Mouse (Mus musculus): ENCODE measurements at regions not wholly inside any gene's neighbourhood (a gene's known extent, or its start where the extent isn't known, plus 50 kb on each side); places are given as distances from the start of the nearest gene placed in this dataset.

- Histone ChIP-seq H3K27ac (replicated peaks; ENCODE audit: low read depth, low read length) (no peak overlapping the region), H3K4me3 (ENCODE audit: insufficient read depth, low read depth, low read length) (no peak overlapping the region), H3K4me1 (ENCODE audit: control insufficient read depth, insufficient read depth, insufficient read length, low read length) (peaks cover 23% of the 10 kb centered on the region)
These were observed 139.8 kb upstream of the Tbl1xr1 start for GRCm38 (mm10) chr3:21936616-21937015.

- Histone ChIP-seq H3K4me3 (ENCODE audit: insufficient read depth, low read depth, low read length) (no peak overlapping the region), H3K27ac (replicated peaks; ENCODE audit: low read depth, low read length) (peak overlapping the region; percentile 21; the same call in 1 of the 2 replicates), H3K4me1 (ENCODE audit: control insufficient read depth, insufficient read depth, insufficient read length, low read length) (peaks cover 23% of the 10 kb centered on the region)
These were observed 139.0 kb upstream of the Tbl1xr1 start for GRCm38 (mm10) chr3:21937281-21938035.

GRCm38 (mm10) chr3:21938071-21938848 is 138.2 kb upstream of the Tbl1xr1 start:
- peaks cover 23% of the 10 kb centered on the region for H3K4me1 ChIP-seq (ENCODE audit: control insufficient read depth, insufficient read depth, insufficient read length, low read length)
- no peak overlapping the region for H3K4me3 ChIP-seq (ENCODE audit: insufficient read depth, low read depth, low read length)
- peak overlapping the region; percentile 21; the same call in 1 of the 2 replicates for H3K27ac ChIP-seq (replicated peaks; ENCODE audit: low read depth, low read length)

- Histone ChIP-seq H3K27ac (replicated peaks; ENCODE audit: low read depth, low read length) (no peak overlapping the region), H3K4me3 (ENCODE audit: insufficient read depth, low read depth, low read length) (no peak overlapping the region), H3K4me1 (ENCODE audit: control insufficient read depth, insufficient read depth, insufficient read length, low read length) (peaks cover 23% of the 10 kb centered on the region)
These were observed 136.7 kb upstream of the Tbl1xr1 start for GRCm38 (mm10) chr3:21939738-21940137.

GRCm38 (mm10) chr3:21941596-21941995 is 134.9 kb upstream of the Tbl1xr1 start:
- Histone ChIP-seq H3K4me3 (ENCODE audit: insufficient read depth, low read depth, low read length) (no peak overlapping the region), H3K27ac (replicated peaks; ENCODE audit: low read depth, low read length) (no peak overlapping the region), H3K4me1 (ENCODE audit: control insufficient read depth, insufficient read depth, insufficient read length, low read length) (peaks cover 18% of the 10 kb centered on the region)

- no peak overlapping the region for H3K27ac ChIP-seq (replicated peaks; ENCODE audit: low read depth, low read length)
- H3K4me1 ChIP-seq (ENCODE audit: control insufficient read depth, insufficient read depth, insufficient read length, low read length), result peaks cover 7% of the 10 kb centered on the region; the same call in 1 of the 2 replicates
- no peak overlapping the region for H3K4me3 ChIP-seq (ENCODE audit: insufficient read depth, low read depth, low read length)
These were observed 133.5 kb upstream of the Tbl1xr1 start for GRCm38 (mm10) chr3:21942912-21943311.

- Histone ChIP-seq H3K4me3 (ENCODE audit: insufficient read depth, low read depth, low read length) (no peak overlapping the region), H3K4me1 (ENCODE audit: control insufficient read depth, insufficient read depth, insufficient read length, low read length) (peaks cover 9% of the 10 kb centered on the region), H3K27ac (replicated peaks; ENCODE audit: low read depth, low read length) (no peak overlapping the region)
These were observed 130.7 kb upstream of the Tbl1xr1 start for GRCm38 (mm10) chr3:21945775-21946174.

- H3K4me1 ChIP-seq (ENCODE audit: control insufficient read depth, insufficient read depth, insufficient read length, low read length), result peaks cover 10% of the 10 kb centered on the region
- no peak overlapping the region for H3K4me3 ChIP-seq (ENCODE audit: insufficient read depth, low read depth, low read length)
- no peak overlapping the region for H3K27ac ChIP-seq (replicated peaks; ENCODE audit: low read depth, low read length)
These were observed 129.0 kb upstream of the Tbl1xr1 start for GRCm38 (mm10) chr3:21947320-21948073.

- no peak overlapping the region for H3K27ac ChIP-seq (replicated peaks; ENCODE audit: low read depth, low read length)
- H3K4me3 ChIP-seq (ENCODE audit: insufficient read depth, low read depth, low read length), result no peak overlapping the region
- H3K4me1 ChIP-seq (ENCODE audit: control insufficient read depth, insufficient read depth, insufficient read length, low read length), result peaks cover 15% of the 10 kb centered on the region
These were observed 128.3 kb upstream of the Tbl1xr1 start for GRCm38 (mm10) chr3:21948074-21948659.

- peaks cover 18% of the 10 kb centered on the region for H3K4me1 ChIP-seq (ENCODE audit: control insufficient read depth, insufficient read depth, insufficient read length, low read length)
- H3K27ac ChIP-seq (replicated peaks; ENCODE audit: low read depth, low read length), result no peak overlapping the region
- H3K4me3 ChIP-seq (ENCODE audit: insufficient read depth, low read depth, low read length), result no peak overlapping the region
These were observed 127.0 kb upstream of the Tbl1xr1 start for GRCm38 (mm10) chr3:21949459-21949858.

GRCm38 (mm10) chr3:21950571-21950970 is 125.9 kb upstream of the Tbl1xr1 start:
- Histone ChIP-seq H3K4me3 (ENCODE audit: insufficient read depth, low read depth, low read length) (no peak overlapping the region), H3K4me1 (ENCODE audit: control insufficient read depth, insufficient read depth, insufficient read length, low read length) (peaks cover 18% of the 10 kb centered on the region), H3K27ac (replicated peaks; ENCODE audit: low read depth, low read length) (no peak overlapping the region)

GRCm38 (mm10) chr3:21951446-21952285 is 124.8 kb upstream of the Tbl1xr1 start:
- H3K27ac ChIP-seq (replicated peaks; ENCODE audit: low read depth, low read length), result no peak overlapping the region
- H3K4me1 ChIP-seq (ENCODE audit: control insufficient read depth, insufficient read depth, insufficient read length, low read length), result peaks cover 18% of the 10 kb centered on the region
- no peak overlapping the region for H3K4me3 ChIP-seq (ENCODE audit: insufficient read depth, low read depth, low read length)

- peak overlapping the region; percentile 88 for H3K27ac ChIP-seq (replicated peaks; ENCODE audit: low read depth, low read length)
These were observed 123.6 kb upstream of the Tbl1xr1 start for GRCm38 (mm10) chr3:21952695-21953415.

GRCm38 (mm10) chr3:21953416-21953810 is 123.0 kb upstream of the Tbl1xr1 start:
- Histone ChIP-seq H3K4me3 (ENCODE audit: insufficient read depth, low read depth, low read length) (no peak overlapping the region), H3K27ac (replicated peaks; ENCODE audit: low read depth, low read length) (peak overlapping the region; percentile 88), H3K4me1 (ENCODE audit: control insufficient read depth, insufficient read depth, insufficient read length, low read length) (peaks cover 18% of the 10 kb centered on the region)

More at GRCm38 (mm10) chr3:21952695-21953415, 123.6 kb upstream of the Tbl1xr1 start:
- Histone ChIP-seq H3K4me1 (ENCODE audit: control insufficient read depth, insufficient read depth, insufficient read length, low read length) (peaks cover 18% of the 10 kb centered on the region), H3K4me3 (ENCODE audit: insufficient read depth, low read depth, low read length) (no peak overlapping the region)
